Mouse (Mus musculus) central nervous system, embryonic 14 days (tissue): ENCODE results near the gene Gdpd2. TPM values are rescaled to one million over a fixed set of nuclear protein-coding genes. Genes with fewer than 3 reads are reported as not detected.

ENCODE experiments used
- polyA plus RNA-seq: library from polyadenylated mRNA; depleted of rRNA; stranded (reverse); fragments of >200 nt; gene quantifications from 2 replicates; pipeline ENCODE4 v1.2.3, GENCODE M21; 2012; rRNA removed

The Gdpd2 gene
- 43.3 and 48.7 TPM in 2 replicates for polyA plus RNA-seq

GRCm38 (mm10) chrX:100729665-100730188, at the start of gene Gdpd2:
TSS of gene Gdpd2 (plus strand) at chrX:100729873.

GRCm38 (mm10) chrX:100767181-100767884, 37.7 kb downstream of the Gdpd2 start, which contains the start of gene Dlg3:
TSS of gene Dlg3 (plus strand) at chrX:100767722.

Other genes with a start within 250 kb of the Gdpd2 start
- gene Igbp1, start 235.6 kb upstream of the Gdpd2 start, polyA plus RNA-seq, result 52.7 and 57.8 TPM in 2 replicates
- 0.01 TPM in 1 of 2 replicates, not detected in the other for gene Dgat2l6, start 205.0 kb upstream of the Gdpd2 start, polyA plus RNA-seq
- gene Awat1, start 157.6 kb upstream of the Gdpd2 start, polyA plus RNA-seq, result not detected in 2 replicates
- 0.03 and 0.06 TPM in 2 replicates for gene P2ry4, start 135.0 kb upstream of the Gdpd2 start, polyA plus RNA-seq
- gene Arr3, start 124.4 kb upstream of the Gdpd2 start, polyA plus RNA-seq, result 0.09 and 0.17 TPM in 2 replicates
- 10.7 and 16.5 TPM in 2 replicates for gene Kif4, start 104.1 kb upstream of the Gdpd2 start, polyA plus RNA-seq
- 67.7 and 72.6 TPM in 2 replicates for gene Pdzd11, start 103.3 kb upstream of the Gdpd2 start, polyA plus RNA-seq
- gene Dlg3, start 37.8 kb downstream of the Gdpd2 start, polyA plus RNA-seq, result 50.6 and 59.5 TPM in 2 replicates